ENCODE assay signal across 16 mouse cellular contexts in the genomic region with DNA sequence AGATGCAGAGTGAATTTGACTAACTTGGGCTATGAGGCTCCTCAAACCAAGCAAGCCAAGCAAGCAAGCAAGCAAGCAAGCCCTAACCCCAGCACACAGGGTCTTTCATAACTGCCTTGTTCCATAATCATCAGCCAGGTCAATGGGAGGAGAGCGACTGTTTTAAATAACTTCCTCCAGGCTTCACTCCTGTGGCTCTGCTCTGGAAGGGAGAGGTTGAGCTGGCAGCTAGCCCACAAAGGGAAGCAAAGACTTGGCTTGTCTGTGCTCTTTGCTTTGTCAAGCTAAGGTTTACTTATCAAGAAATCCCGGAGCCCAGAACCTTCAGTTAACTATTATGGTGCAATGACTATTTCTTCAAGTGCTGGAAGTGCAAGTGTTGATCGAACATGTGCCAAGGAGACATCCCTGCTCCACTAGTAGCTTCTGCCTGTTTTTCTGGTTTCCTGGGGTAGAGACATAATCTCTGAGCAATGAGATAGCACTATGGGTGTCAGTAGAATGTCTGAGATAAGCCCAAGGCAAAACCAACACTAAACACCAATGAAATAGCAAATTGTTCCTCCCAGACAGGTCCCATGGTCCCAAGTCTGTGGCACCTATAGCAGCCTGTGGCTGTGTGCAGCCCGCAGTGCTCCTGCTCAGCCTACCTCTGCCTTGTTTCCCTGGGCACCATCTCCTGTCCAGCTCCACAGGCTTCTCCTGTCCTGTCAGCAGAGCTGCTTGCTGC.
DNase-seq lines count a peak whose midpoint lies in the region; ATAC-seq and TF ChIP-seq lines count a peak whose summit lies in the region.
"Had no signal": no experiment of that assay in that cellular context is flagged by ENCODE, and none has a peak within 500 bp of the region (broad histone marks: within the 10 kb centered on the region; RNA-seq: fewer than 3 reads in every experiment).

No protein-coding gene starts in this region.

- peak; percentile 32 for DNase-seq in gastrocnemius, adult 2 months
- no peak for DNase-seq in gastrocnemius, postnatal 14 days
- DNase-seq in kidney, postnatal 10 days: peak; percentile 45
- peak; percentile 30 for DNase-seq in lung, postnatal 36 days
- no peak for DNase-seq in lung, postnatal 0 days (ENCODE audit: low spot score)
- DNase-seq in stomach, postnatal 0 days (ENCODE audit: low spot score): peak; percentile 61
- DNase-seq in urinary bladder, postnatal 25 days (ENCODE audit: low spot score): no peak
- DNase-seq: cerebellum, adult 8-10 months; embryo, embryonic 11 days; lung, postnatal 10 days; right cerebral cortex, postnatal 25 days had no signal

- H3K9ac ChIP-seq in kidney, embryonic 16.5 days (replicated peaks; ENCODE audit: low read length): no peak overlapping the region
- no peak overlapping the region for H3K9ac ChIP-seq in lung, postnatal 0 days (replicated peaks; ENCODE audit: low read depth)
- no peak overlapping the region for H3K9ac ChIP-seq in stomach, postnatal 0 days (ENCODE audit: low read length)

- H3K4me2 ChIP-seq in kidney, embryonic 16.5 days (replicated peaks; ENCODE audit: low read depth, low read length): no peak overlapping the region
- no peak overlapping the region for H3K4me2 ChIP-seq in lung, postnatal 0 days (replicated peaks; ENCODE audit: low read depth, low read length)
- H3K4me2 ChIP-seq in stomach, postnatal 0 days (replicated peaks; ENCODE audit: low read depth): no peak overlapping the region

- H3K4me3 ChIP-seq in gastrocnemius, adult 2 months: no peak overlapping the region
- no peak overlapping the region for H3K4me3 ChIP-seq in kidney, embryonic 16.5 days (ENCODE audit: low read length)
- no peak overlapping the region for H3K4me3 ChIP-seq in lung, postnatal 0 days (ENCODE audit: low read depth, low read length)
- H3K4me3 ChIP-seq in stomach, postnatal 0 days (ENCODE audit: low read depth, low read length): no peak overlapping the region
- H3K4me3 ChIP-seq: erythroblast, embryonic 14.5 days had no signal

- WGBS in kidney, embryonic 16.5 days: 81% methylated on average over 4 of the region's 4 CpGs
- WGBS in lung, postnatal 0 days: 55% methylated on average over 4 of the region's 4 CpGs
- 52% methylated on average over 4 of the region's 4 CpGs for WGBS in stomach, postnatal 0 days

- TF ChIP-seq CTCF in gastrocnemius, adult 2 months (IDR thresholded peaks at IDR 0.05): no peak
- TF ChIP-seq CTCF in lung, postnatal 0 days (IDR thresholded peaks at IDR 0.05): no peak
- no peak for TF ChIP-seq CTCF in stomach, postnatal 0 days (IDR thresholded peaks at IDR 0.05; ENCODE audit: low read depth)

- no peaks in the 10 kb centered on the region for H3K9me3 ChIP-seq in kidney, embryonic 16.5 days (ENCODE audit: low read length)
- H3K9me3 ChIP-seq in lung, postnatal 0 days (ENCODE audit: low read length): no peaks in the 10 kb centered on the region
- H3K9me3 ChIP-seq in stomach, postnatal 0 days (ENCODE audit: control insufficient read depth, low read length): no peaks in the 10 kb centered on the region

- ATAC-seq in kidney, embryonic 16.5 days (ENCODE audit: low FRiP score, low TSS enrichment): no peak
- no peak for ATAC-seq in lung, postnatal 0 days
- ATAC-seq in stomach, postnatal 0 days (ENCODE audit: low FRiP score, low TSS enrichment): peak; percentile 68
- ATAC-seq: activated CD4-positive, CD25-positive, alpha-beta regulatory T cell, adult 4 months; hindbrain, embryonic 16.5 days; midbrain, embryonic 16.5 days had no signal

- H3K27me3 ChIP-seq in kidney, embryonic 16.5 days (ENCODE audit: insufficient read depth, low read length): no peaks in the 10 kb centered on the region
- H3K27me3 ChIP-seq in lung, postnatal 0 days (replicated peaks; ENCODE audit: insufficient read depth, low read length): no peaks in the 10 kb centered on the region
- H3K27me3 ChIP-seq in stomach, postnatal 0 days (ENCODE audit: control insufficient read depth, insufficient read depth, low read length): no peaks in the 10 kb centered on the region

- H3K27ac ChIP-seq in gastrocnemius, adult 2 months: no peak overlapping the region
- H3K27ac ChIP-seq in kidney, embryonic 16.5 days (ENCODE audit: low read length): no peak overlapping the region
- H3K27ac ChIP-seq in lung, postnatal 0 days (ENCODE audit: low read length): no peak overlapping the region
- H3K27ac ChIP-seq in stomach, postnatal 0 days (replicated peaks): 0 out of 2 replicates have a peak overlapping the region, but pooled peaks have one; percentile 8

- peaks cover 46% of the 10 kb centered on the region for H3K36me3 ChIP-seq in kidney, embryonic 16.5 days (ENCODE audit: insufficient read depth, low read length)
- H3K36me3 ChIP-seq in lung, postnatal 0 days (ENCODE audit: insufficient read depth, low read length): peaks cover 27% of the 10 kb centered on the region
- H3K36me3 ChIP-seq in stomach, postnatal 0 days (ENCODE audit: control insufficient read depth, insufficient read depth, low read length): peaks cover 4% of the 10 kb centered on the region; the same call in 1 of the 2 replicates

- intact Hi-C loops in gastrocnemius, adult 2 months (cut with DNase I): no loop called here
- intact Hi-C loops in gastrocnemius, postnatal 14 days (cut with DNase I; ENCODE audit: low total_unique reads): no loop called here

- no peak for TF ChIP-seq EP300 in lung, postnatal 0 days (IDR thresholded peaks at IDR 0.05)
- TF ChIP-seq EP300 in stomach, postnatal 0 days (optimal IDR thresholded peaks at IDR 0.05): no peak

- no peaks in the 10 kb centered on the region for H3K4me1 ChIP-seq in kidney, embryonic 16.5 days (ENCODE audit: insufficient read depth, low read length)
- H3K4me1 ChIP-seq in lung, postnatal 0 days (ENCODE audit: insufficient read depth, low read depth, low read length): no peaks in the 10 kb centered on the region
- H3K4me1 ChIP-seq in stomach, postnatal 0 days (replicated peaks; ENCODE audit: control insufficient read depth, insufficient read depth): no peaks in the 10 kb centered on the region

Comparison
In these comparisons a context has a peak if more than half of its experiments do, and no peak if none do; other contexts are left out.
1. DNase-seq: peak in gastrocnemius, adult 2 months (single experiment), kidney, postnatal 10 days (single experiment), lung, postnatal 36 days (single experiment) and stomach, postnatal 0 days (single experiment); none in gastrocnemius, postnatal 14 days (single experiment), lung, postnatal 0 days (single experiment) and urinary bladder, postnatal 25 days (single experiment).